Mouse (Mus musculus) cerebellum, adult 8-10 months (tissue): Measurements from ENCODE around the gene Zfp369.
"Not testable (repeated sequence)": the region's sequence is repeated elsewhere in the genome, so short reads cannot be mapped to it uniquely, and the experiment has no call there.

ENCODE experiments used
- DNase-seq: peaks from one replicate; pipeline ENCODE4 v3.0.0; 2022

Zfp369 gene

DNA sequence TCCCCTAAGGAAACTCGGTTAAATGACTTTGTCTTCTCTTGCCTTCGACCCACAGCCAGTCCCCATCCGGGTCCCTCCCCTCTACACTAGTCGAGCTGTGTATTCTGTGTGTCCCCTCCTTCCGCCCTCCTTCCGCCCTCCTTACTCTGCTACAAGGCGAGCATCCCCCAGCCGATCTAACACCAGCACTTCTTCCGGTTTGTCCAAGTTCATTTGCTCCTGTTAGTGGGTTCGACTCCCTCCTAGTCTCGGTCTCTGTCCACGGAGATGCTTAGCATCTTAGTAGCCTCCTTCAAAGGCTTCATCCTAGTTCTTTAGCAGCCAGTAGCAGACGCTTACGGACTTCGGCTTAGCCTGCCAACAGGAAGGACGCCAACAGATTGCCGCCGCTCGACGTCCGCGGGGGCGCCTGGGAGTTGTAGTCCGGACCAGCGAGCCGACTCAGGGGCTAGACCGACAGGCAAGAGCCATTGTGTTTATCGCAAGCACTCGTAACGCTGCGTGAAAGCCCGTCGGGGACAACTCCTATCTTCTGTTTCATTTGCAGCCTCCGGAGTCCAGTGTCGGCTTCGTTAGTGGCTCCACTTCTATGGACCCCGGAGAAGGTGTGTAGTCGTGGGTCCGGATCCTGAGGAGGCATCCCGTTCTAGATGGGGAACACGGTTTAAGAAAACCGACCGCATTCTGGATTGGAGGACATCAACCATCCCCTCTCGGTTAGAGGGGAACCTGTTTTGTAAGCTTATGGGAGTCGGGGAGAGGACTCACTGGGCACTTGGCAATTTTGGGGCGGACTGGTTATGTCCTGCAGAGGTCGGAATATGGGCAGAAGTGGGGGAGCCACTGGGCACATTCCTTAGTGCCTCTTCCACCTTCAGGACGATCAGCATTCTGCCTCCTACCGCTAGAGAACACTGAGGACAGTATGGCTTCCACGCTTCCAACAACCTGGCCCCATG, at the start of gene Zfp369:
Gene Zfp369, plus strand, starts transcription at position 432 of the 959 bp plus-strand sequence.
- peak; percentile 92 for DNase-seq

DNA sequence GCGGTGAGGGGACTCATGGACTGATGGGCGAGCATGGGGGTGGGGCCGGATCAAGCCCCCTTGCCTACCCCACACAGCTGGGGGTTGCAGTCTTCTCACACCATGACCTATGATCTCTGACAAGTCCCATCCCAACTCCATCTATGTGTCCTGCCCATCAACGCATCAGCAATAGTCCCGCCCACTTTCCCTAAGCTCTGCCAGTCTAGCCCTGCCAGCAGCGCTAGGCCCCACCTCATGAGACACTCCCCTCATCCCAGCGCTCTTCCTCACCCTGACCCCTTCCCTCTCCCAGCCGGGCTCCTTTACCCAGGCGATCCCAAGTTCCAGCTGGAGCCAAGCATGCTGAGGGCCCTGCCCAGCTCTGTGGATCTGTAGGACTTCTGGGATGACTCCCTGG, 41.4 kb upstream of the Zfp369 start:
- DNase-seq, result no peak

DNA sequence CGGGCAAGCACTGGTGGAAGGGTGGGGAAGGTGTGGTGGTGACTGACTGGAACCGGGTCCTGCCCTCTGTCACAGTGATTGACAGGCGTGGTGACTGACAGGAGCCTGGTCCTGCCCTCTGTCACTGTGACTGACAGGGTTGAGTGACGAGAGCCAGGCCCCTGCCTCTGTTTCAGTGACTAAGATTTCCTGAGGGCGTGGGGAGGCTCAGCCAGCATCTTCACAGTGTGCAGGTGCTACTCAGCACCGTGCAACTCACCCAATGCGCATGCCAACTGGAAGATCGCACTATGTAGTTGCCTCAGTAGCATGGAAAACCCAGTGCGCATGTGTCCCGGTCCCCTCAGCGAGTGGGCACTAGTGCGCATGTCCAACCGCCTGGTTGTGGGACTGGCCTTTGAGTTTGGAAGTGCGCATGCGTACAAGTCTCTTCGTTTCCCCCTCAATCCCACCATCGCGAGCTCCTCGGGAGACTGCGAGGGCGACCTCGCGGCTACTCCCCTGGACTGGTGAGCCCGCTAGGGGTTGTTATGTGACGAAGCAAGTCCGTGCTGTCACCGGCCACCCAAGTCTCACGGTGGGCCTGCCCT, 38.0 kb upstream of the Zfp369 start:
- DNase-seq, result peak; percentile 97

DNA sequence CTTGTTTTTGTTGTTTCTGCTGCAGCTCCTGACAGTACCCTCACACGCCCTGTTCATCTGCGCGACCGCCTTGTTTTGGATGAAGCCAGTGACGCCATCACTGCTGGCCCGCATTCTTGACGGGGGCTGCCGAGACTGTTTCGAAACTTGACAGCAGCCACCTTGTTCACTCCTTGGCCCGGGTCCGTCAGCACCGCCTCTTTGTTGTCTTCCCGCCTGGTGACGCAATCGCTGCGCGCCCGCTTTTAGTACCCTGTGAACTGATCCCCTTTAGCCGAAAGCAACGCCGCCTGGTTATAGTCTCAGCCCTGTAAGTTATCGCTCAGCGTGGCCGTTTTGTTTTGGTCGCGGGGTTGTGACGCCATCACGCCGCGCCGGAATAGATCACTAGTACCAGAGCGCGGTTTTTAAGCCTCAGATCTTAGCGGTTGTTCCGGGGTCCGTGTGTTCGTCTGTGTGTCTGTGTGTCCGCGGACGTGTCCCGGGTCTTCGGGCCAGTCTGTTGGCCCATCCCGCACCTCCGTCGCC, 37.5 kb upstream of the Zfp369 start:
- DNase-seq, result peak; percentile 94

DNA sequence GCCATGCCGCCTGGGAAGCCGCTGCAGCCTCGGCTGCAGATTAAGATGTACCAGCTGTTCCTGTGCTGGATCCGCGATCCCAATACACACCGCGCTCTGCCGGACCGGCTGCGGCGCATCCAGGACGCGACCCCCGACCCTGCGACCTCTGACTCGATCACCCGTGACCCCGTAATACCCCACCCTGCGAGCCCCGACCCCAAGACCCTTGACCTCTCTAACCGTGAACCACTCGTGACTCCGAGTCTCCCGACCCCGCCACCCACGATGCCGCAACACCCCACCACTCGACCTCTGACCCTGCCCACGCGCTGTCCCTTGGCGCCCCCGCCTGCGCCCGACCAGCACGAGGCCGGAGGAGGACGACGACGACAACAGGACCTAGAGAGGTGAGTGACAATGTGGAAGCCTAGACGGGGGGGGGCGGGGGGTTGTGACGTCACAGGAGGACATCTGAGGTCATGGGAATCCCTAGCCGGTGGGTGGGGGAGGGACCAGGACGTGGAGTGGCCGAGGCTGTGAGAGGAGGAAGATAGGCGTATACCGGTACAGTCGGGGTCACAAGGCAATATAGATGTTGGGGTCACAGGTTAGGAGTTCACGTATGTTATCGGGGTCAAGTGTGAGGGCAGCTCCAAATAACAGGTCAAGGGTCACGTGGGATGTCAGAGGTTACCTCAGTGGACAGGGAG, 36.8 kb upstream of the Zfp369 start:
- DNase-seq, result no peak

DNA sequence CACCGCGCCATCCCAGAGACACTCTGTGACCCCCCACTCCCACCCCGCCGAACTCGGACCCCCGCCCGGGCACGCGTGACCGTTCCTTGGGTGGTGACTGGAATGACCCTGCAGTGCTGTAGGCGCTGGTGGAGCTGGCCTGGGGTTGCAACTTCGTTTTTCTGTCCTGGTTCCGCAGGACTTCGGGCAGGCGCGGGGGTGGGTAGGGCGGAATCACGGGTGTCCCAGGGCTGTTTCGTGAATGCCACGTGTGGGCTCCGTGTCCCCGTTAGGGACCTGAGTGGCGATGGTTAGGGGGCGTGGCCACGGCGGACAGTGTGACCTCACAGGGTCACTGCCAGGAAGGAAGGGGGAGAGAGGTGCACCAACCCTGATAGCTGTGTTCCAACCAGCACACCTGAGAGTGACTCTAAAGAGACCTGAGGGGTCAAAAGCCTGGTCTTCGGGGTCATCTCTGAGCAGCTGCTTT, 36.3 kb upstream of the Zfp369 start:
- peak; percentile 10 for DNase-seq

DNA sequence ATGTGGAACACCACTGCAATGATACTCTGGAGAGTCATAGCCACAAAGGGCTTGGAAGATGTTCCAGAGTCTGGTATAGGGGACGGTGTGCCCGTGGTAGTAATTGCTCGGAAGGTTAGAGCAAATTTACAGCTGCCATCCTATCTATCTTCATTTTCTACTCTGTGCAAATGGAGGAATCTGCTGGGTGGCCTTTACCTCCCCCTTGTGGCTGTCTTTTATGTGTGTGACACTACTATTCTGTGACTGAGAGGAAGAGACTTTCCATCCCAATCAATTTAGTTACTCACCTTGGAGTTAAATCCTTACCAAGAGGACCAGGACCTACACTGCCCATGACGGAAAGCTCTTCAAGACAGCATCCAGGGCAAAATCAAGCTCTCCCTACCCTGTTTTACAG, 35.3 kb upstream of the Zfp369 start:
- no peak for DNase-seq

DNA sequence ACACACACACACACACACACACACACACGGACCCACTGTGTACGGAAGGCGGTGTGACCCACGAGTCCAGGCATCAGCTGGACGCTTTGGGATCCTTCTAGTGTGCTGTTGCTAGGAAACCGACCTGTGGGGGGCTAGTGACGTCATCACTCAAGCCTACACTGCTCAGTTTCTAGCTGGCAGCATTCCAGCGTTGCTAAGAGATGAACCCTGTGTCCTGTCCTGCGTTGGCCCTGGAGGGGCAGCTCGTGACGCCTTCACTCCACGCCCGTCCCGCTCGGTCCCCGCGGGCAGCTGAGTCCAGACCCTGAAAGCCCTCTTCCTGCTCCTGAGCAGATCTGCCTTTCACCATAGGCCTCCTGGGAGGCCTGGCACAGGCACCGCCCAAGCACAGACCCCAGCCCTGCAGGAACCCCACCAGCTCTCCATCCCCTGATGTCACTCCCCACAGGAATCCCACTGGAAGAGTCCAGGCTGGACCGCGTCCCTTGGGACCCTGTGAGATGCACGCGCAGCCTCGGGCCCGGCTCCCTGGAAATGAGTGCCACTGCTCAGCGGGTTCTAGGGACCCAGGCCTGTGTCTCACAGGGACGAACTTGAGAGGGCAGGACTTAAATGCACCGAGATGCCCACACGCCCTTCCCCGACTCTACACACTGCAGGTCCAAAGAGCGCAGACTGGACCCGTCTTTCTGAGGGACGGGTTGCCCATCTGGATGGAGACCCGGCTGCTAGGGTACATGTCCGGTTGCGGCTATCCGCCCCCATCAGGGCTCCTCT, 20.2 kb upstream of the Zfp369 start:
- peak; percentile 45 for DNase-seq

DNA sequence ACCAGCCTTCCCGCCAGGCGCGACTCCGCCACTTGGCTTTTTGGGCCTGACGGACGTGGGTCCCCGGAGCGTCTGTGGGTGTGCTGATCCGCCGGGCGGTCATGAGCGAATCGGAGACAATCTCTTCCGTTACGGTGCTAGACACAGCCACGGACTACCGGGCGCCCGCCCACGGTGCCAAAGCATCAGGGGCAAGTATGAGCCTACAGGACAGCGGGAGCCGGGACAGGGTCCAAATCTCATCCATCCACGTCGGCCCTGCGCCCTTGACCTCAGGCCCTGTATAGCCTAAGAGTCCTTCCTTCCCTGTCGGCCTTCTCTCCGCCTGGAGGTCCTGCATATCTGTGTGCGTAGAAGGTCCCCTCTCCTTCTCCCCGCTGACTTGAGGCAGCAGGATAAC, 19.4 kb upstream of the Zfp369 start, which contains the start of gene Gm10775:
Gene Gm10775, plus strand, starts transcription at position 301 of the 400 bp plus-strand sequence.
- no peak for DNase-seq

DNA sequence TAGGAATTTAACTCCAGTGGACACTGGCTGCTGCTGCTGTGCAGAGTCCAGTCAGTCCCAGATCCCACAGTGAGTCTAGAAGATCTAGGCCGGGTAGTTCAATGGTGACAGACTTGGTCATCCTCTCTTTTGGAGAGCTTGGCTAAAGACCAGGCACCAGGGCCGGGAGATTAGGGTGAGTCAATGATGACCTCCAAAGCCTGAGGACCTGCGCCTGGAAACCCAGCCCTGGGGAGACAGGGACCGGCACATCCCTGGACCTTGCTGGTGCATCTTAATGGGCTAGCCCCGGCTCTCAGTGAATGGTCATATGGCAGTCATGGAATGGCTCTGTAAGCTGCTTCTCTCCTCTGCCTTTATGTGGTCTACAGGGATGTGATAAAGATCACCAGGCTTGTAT, 16.5 kb upstream of the Zfp369 start:
- DNase-seq, result no peak

DNA sequence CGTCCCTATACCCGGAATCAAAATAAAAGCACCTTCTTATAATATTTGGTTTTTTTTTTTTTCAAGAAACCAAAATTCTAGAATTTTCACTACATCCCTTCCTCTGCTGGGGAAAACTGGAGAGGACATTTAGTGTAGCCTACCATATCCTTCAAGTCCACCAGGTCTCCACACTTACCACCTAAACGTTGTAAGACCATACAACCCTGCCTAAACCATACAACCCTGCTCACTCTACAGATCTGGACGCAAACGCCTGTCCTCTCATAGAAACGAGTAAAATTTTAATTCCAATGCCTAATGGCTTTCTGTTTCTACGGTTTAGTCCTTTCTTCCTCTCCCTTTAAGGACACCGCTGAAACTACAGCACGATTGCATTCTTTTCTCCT, 626 bp upstream of the Zfp369 start:
- no peak for DNase-seq

DNA sequence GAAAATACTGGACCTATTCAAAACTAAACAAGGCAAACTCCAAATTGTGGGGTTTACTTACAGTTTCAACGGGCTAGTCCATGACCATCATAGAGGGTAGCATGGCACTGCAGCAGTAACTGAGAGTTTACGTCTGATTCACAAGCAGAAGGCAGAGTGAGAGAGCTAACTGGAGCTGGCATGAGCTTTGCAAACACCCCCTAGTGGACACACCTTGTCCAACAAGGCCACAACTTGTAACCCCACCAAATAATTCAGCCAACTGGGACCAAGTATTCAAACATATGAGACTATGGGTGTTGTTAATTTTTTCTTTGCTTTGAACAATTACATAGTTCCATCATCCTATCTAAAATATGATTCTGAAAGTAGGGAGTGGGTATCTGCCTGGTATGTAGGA, 8.2 kb downstream of the Zfp369 start:
- DNase-seq, result no peak

DNA sequence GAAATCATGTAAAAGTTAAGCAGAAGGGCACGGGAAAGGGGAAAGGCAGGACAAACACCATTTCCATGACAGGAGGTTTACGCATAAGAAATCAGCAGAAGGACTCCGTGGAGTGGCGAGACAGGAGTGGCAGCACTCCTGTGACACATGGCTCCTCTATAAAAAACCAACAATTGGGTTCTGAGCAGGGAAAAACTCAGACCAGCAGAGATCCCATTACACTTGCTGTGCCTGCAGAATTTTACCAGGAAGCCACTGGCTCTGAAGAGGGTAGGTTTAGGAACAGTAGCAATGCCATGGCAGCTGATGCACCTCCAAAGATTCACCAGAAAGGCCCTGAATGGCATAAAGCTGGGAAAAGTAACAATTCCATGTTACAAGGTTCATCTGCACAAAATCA, 17.7 kb downstream of the Zfp369 start:
- DNase-seq, result no peak

DNA sequence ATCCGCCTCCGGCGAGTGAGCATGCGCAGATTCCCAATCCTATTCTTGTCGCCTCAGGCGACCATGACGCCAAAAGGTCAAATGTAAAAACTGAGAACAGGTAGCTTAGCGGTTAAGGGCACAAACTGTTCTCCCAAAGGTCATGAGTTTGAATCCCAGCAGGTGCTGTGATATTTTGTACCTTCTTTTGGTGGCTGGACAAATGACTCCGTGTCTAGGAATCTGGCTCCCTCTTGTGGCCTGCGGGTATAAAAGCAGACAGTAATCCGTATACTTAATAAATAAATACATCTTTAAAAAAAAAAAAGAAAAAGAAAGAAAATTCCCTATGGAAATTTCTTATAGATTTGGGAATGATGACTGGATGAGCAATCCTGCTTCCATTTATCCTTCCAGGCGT, 32.2 kb downstream of the Zfp369 start:
- peak; percentile 13 for DNase-seq

DNA sequence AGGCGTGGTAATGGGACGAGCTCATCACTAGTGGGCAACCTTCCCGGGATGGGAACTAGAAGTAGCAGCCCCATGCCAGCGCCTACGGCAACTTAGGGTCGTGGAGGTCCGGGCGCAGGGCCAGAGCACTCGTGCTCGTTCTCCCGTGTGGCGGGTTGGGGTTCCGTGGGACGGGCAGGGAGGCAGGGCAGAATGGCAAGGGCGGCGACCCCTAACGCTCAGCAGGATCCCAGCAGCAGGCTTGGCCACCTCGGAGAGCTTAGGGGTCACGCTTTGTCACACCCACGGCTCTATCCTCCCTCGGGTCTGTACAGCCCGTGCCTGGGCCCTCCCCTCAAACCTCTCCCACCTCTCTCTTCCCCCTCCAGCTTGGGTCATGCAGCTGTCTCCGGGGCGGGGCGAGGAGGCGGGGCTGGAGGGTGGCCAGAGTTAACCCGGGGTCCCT, 32.7 kb downstream of the Zfp369 start:
- DNase-seq, result no peak

DNA sequence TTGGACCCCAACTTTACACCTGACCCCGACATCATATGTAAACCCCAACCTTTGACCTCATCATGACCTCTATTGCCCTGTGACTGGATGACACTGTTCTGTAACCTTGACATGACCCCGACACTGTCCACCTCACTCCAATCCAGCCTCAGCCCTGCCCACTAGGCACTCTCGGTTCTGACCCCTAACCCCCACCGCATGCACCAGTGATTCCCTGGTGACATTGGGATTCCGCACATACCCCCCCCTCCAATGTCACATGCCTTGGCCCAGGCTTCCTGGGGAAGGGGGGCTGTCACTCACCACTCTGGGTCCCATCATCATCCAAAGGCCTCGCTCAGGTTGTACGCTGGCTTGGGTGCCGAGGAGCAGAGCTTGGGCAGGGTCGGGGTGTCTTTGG, 33.2 kb downstream of the Zfp369 start:
- DNase-seq, result no peak

DNA sequence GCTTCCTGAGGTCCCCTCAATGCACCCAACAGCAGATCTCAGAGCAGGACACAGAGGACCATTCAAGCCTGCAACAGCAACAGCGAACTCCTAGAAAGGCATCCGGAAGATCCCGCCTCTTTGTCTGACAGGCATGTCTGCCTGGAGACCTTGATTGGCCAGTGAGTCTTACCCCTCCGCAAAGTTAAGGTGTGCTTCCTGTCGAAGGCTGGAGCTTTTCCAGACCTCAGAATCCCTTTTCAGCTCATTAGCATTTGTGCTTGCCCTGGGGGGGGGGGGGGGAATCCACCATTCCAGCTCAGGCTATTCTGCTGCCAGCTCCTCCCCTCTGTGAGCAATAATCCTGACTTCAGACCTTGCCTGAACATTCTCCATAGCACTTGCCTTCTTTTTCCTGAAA, 69.9 kb downstream of the Zfp369 start:
- DNase-seq, result not testable (repeated sequence)

DNA sequence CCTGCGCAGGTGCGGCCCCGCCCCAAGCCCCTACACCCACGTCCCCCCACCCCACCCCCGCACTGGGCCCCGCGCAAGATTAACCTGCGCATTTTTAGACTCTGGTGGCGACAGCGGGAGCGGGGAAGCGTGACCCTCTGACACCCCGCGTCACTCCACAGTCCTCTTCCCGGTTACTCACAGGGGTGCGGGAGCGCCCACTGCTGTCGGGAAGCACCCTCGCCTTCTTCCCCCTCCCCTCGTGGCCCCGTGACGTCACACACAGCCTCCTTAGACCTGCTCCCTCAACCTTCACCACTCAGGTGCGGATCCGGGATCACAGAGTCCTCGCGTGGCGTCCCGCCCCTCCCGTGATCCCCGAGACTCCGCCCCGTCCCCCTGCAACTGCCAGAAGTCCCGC, 73.2 kb downstream of the Zfp369 start:
- DNase-seq, result not testable (repeated sequence)
